Mouse (Mus musculus): Measurements from ENCODE around the gene Fgfr2.

DNA sequence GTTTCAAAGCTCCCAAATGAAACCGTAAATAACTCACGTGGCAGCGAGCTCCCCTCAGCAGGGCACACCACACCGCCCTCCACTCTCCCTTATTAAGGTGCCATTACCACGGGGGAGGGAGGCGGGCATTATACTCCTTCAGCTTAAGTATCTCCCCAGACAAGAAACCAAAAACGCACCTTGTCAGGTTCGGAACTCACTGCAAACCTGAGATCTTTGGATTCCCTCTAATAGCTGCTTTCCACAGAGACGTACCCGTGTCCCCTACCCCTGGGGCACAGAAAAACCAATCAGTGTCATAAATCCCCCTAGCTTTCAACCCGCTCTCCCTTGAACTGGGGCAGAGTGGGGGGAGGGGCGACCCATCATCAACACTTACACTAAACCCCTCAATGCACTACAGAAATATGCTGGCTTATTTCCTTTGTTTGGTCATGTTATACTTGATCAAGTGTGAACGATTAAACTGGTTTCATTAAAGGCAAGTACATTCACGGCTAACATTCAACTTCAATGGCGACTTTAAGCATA is 2.9 kb downstream of the Fgfr2 start:
- TF ChIP-seq CTCF (conservative IDR thresholded peaks at IDR 0.05; ENCODE audit: low read length) = no peak
- no peak for TF ChIP-seq NANOG (IDR thresholded peaks at IDR 0.05; ENCODE audit: borderline replicate concordance, low read length)

Measured in E14TG2a.4 (cell line).